Mouse (Mus musculus): Measurements from ENCODE around the gene Ctnnbip1. TPM values are rescaled to one million over a fixed set of nuclear protein-coding genes. Genes with fewer than 3 reads are reported as not detected.
"Not testable (repeated sequence)": the region's sequence is repeated elsewhere in the genome, so short reads cannot be mapped to it uniquely, and the experiment has no call there.

The Ctnnbip1 gene
- polyA plus RNA-seq, 1 experiment from 2014 or later, result 24.6 TPM

DNA sequence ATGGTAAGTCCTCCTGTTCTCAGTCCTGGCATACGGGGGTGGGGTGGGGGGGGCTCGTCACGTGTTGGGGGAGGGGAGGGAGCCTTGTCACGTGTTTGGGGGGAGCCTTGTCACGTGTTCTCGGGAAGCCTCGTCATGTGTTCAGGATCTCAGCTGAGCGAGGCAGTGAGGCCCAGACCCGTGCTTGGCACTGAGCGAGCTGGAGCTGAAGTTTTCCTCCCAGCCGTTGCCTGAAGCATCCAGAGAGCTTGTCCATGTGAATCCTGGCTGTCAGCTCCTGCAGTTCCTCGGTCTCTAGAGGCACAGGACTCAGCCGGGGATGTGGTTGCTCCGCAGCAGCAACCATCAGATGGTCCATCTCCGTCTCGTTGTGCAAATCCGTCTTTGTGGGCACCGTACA is 88.0 kb downstream of the Ctnnbip1 start:
- H3K9me3 ChIP-seq (ENCODE audit: control insufficient read depth, low read length), result no peaks in the 10 kb centered on the region
- H3K36me3 ChIP-seq (ENCODE audit: control insufficient read depth, insufficient read depth, low read length), result no peaks in the 10 kb centered on the region
- H3K27me3 ChIP-seq (replicated peaks; ENCODE audit: control insufficient read depth, insufficient read depth, low read length), result no peaks in the 10 kb centered on the region
- WGBS, result 79% methylated on average over 18 of the region's 18 CpGs
- no peak overlapping the region for H3K4me3 ChIP-seq (ENCODE audit: low read depth, low read length)
- H3K27ac ChIP-seq (ENCODE audit: low read depth, low read length), result no peak overlapping the region
- no peak overlapping the region for H3K9ac ChIP-seq (ENCODE audit: low read depth, low read length)
- ATAC-seq (replicated peaks; ENCODE audit: low FRiP score), result no peak
- H3K4me2 ChIP-seq, result no peak overlapping the region
- no peak for DNase-seq (ENCODE audit: low spot score)
- H3K4me1 ChIP-seq (replicated peaks; ENCODE audit: control insufficient read depth, insufficient read depth, low read length), result peaks cover 9% of the 10 kb centered on the region; the same call in 1 of the 2 replicates

DNA sequence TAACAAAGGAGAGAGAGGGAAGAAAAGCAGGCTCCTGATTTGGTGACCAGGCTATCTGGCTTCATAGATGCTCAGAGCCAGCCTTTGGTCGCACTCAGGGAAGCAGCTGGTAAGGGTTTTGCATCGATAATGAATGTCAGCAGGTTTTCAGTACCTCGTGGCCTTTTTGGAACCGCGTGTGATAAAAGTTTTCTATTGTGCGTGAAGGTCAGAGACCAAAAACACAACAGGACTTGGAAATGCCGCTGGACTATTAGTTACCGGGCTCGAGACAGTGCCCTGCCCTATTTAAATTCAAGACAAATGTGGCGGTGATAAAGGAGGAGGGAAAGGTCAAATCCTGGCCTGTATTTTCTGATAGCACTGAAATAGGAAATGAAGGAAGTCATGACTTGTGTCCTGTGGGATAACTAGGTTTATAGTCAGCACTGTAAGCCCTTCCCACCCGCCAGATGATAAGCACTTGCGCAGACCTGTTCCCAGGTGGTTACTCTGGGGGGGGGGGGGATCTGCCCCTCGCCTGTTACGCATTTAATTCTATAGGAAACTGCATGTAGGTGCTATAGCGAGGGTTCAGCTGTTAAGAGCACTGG is 88.8 kb downstream of the Ctnnbip1 start:
- Histone ChIP-seq H3K36me3 (ENCODE audit: control insufficient read depth, insufficient read depth, low read length) (no peaks in the 10 kb centered on the region), H3K27ac (ENCODE audit: low read depth, low read length) (no peak overlapping the region), H3K4me2 (no peak overlapping the region), H3K4me1 (replicated peaks; ENCODE audit: control insufficient read depth, insufficient read depth, low read length) (peaks cover 9% of the 10 kb centered on the region; the same call in 1 of the 2 replicates), H3K9ac (ENCODE audit: low read depth, low read length) (no peak overlapping the region), H3K27me3 (replicated peaks; ENCODE audit: control insufficient read depth, insufficient read depth, low read length) (no peaks in the 10 kb centered on the region), H3K9me3 (ENCODE audit: control insufficient read depth, low read length) (no peaks in the 10 kb centered on the region), H3K4me3 (ENCODE audit: low read depth, low read length) (no peak overlapping the region)
- DNase-seq (ENCODE audit: low spot score) (no peak), ATAC-seq (replicated peaks; ENCODE audit: low FRiP score) (no peak)
- 34% methylated on average over 15 of the region's 15 CpGs for WGBS

DNA sequence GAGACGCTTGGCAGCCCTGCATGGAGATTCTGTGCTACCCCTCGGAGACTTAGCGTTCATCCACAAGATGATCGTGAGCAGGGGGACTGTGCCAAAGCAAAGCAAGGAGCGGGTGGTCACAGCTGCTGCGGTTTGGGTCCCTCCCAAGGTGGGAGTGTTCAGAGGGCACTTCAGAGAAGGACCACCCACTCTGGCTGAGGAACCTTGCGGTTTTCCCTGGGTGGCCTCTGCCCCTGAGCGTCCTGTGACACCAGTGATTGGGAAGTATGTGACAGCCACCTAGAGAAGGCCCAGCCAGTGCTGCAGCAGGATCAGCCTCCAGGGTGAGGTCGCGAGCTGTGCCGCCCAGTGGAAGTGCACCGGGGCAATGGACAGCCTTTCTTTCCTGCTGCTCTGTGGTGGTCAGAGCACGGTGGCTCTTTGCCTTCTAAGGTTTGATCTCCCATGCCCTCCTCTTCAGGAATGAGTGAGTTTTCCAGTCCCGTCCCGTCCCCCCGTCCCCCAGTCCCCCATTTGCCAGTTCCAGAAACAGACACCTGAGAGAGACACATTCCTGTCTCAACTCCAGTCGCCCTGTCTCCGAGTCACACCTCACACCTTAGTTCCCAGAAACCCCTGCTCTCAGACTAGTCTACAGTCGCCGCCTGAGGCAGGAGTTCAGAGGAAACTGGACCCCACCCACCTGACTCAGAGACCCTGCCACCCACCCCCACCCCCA is 89.7 kb downstream of the Ctnnbip1 start:
- peaks cover 9% of the 10 kb centered on the region; the same call in 1 of the 2 replicates for H3K4me1 ChIP-seq (replicated peaks; ENCODE audit: control insufficient read depth, insufficient read depth, low read length)
- 47% methylated on average over 20 of the region's 20 CpGs for WGBS
- no peak overlapping the region for H3K4me3 ChIP-seq (ENCODE audit: low read depth, low read length)
- H3K4me2 ChIP-seq, result peak overlapping the region; percentile 21; the same call in 1 of the 2 replicates
- H3K27me3 ChIP-seq (replicated peaks; ENCODE audit: control insufficient read depth, insufficient read depth, low read length), result no peaks in the 10 kb centered on the region
- DNase-seq (ENCODE audit: low spot score) (no peak), ATAC-seq (replicated peaks; ENCODE audit: low FRiP score) (no peak)
- no peak overlapping the region for H3K27ac ChIP-seq (ENCODE audit: low read depth, low read length)
- H3K9ac ChIP-seq (ENCODE audit: low read depth, low read length), result no peak overlapping the region
- no peaks in the 10 kb centered on the region for H3K9me3 ChIP-seq (ENCODE audit: control insufficient read depth, low read length)
- H3K36me3 ChIP-seq (ENCODE audit: control insufficient read depth, insufficient read depth, low read length), result no peaks in the 10 kb centered on the region

GRCm38 (mm10) chr4:149608309-149608638 is 90.2 kb downstream of the Ctnnbip1 start:
- Histone ChIP-seq H3K4me3 (ENCODE audit: low read depth, low read length) (no peak overlapping the region), H3K4me1 (replicated peaks; ENCODE audit: control insufficient read depth, insufficient read depth, low read length) (peaks cover 9% of the 10 kb centered on the region; the same call in 1 of the 2 replicates), H3K36me3 (ENCODE audit: control insufficient read depth, insufficient read depth, low read length) (no peaks in the 10 kb centered on the region), H3K27me3 (replicated peaks; ENCODE audit: control insufficient read depth, insufficient read depth, low read length) (no peaks in the 10 kb centered on the region), H3K27ac (ENCODE audit: low read depth, low read length) (no peak overlapping the region), H3K9me3 (ENCODE audit: control insufficient read depth, low read length) (no peaks in the 10 kb centered on the region), H3K4me2 (no peak overlapping the region), H3K9ac (ENCODE audit: low read depth, low read length) (no peak overlapping the region)
- no peak for DNase-seq (ENCODE audit: low spot score)
- ATAC-seq (replicated peaks; ENCODE audit: low FRiP score), result no peak
- WGBS, result 76% methylated on average over 6 of the region's 6 CpGs

GRCm38 (mm10) chr4:149609256-149610025 is 91.4 kb downstream of the Ctnnbip1 start:
- Histone ChIP-seq H3K36me3 (ENCODE audit: control insufficient read depth, insufficient read depth, low read length) (no peaks in the 10 kb centered on the region), H3K4me1 (replicated peaks; ENCODE audit: control insufficient read depth, insufficient read depth, low read length) (peaks cover 9% of the 10 kb centered on the region; the same call in 1 of the 2 replicates), H3K27ac (ENCODE audit: low read depth, low read length) (no peak overlapping the region), H3K9me3 (ENCODE audit: control insufficient read depth, low read length) (no peaks in the 10 kb centered on the region), H3K9ac (ENCODE audit: low read depth, low read length) (no peak overlapping the region), H3K4me3 (ENCODE audit: low read depth, low read length) (no peak overlapping the region), H3K4me2 (no peak overlapping the region), H3K27me3 (replicated peaks; ENCODE audit: control insufficient read depth, insufficient read depth, low read length) (no peaks in the 10 kb centered on the region)
- DNase-seq (ENCODE audit: low spot score) (no peak), ATAC-seq (replicated peaks; ENCODE audit: low FRiP score) (no peak)
- 71% methylated on average over 8 of the region's 8 CpGs for WGBS

GRCm38 (mm10) chr4:149611376-149612044 is 93.5 kb downstream of the Ctnnbip1 start:
- H3K4me2 ChIP-seq, result no peak overlapping the region
- ATAC-seq (replicated peaks; ENCODE audit: low FRiP score), result no peak
- WGBS, result 49% methylated on average over 10 of the region's 10 CpGs
- H3K4me3 ChIP-seq (ENCODE audit: low read depth, low read length), result no peak overlapping the region
- H3K27ac ChIP-seq (ENCODE audit: low read depth, low read length), result no peak overlapping the region
- H3K4me1 ChIP-seq (replicated peaks; ENCODE audit: control insufficient read depth, insufficient read depth, low read length), result peaks cover 9% of the 10 kb centered on the region; the same call in 1 of the 2 replicates
- no peaks in the 10 kb centered on the region for H3K27me3 ChIP-seq (replicated peaks; ENCODE audit: control insufficient read depth, insufficient read depth, low read length)
- H3K9ac ChIP-seq (ENCODE audit: low read depth, low read length), result no peak overlapping the region
- no peaks in the 10 kb centered on the region for H3K9me3 ChIP-seq (ENCODE audit: control insufficient read depth, low read length)
- DNase-seq (ENCODE audit: low spot score), result no peak
- no peaks in the 10 kb centered on the region for H3K36me3 ChIP-seq (ENCODE audit: control insufficient read depth, insufficient read depth, low read length)

DNA sequence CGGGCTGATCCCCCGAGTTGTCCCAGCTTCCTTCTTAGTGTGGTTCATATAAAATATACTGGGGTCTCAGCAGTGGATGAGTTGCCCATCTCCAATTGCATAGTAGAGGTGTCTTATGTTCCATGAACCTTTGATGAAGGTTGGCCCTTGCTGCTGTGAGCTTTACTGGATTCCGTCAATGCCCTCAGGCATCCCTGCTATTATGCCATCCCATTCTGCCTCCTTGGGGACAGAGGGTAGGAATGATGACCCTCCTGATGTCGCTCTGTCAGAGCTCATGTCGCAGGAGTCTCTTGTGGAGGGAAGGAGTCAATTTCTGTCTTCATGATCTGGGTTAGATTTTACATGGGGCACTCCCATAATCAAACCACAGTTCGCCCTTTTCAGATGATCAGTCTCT is 95.5 kb downstream of the Ctnnbip1 start:
- not testable (repeated sequence) for H3K36me3 ChIP-seq (ENCODE audit: control insufficient read depth, insufficient read depth, low read length); H3K9ac ChIP-seq (ENCODE audit: low read depth, low read length); DNase-seq (ENCODE audit: low spot score); H3K27me3 ChIP-seq (replicated peaks; ENCODE audit: control insufficient read depth, insufficient read depth, low read length); H3K4me2 ChIP-seq; H3K4me1 ChIP-seq (replicated peaks; ENCODE audit: control insufficient read depth, insufficient read depth, low read length); H3K4me3 ChIP-seq (ENCODE audit: low read depth, low read length); H3K9me3 ChIP-seq (ENCODE audit: control insufficient read depth, low read length); H3K27ac ChIP-seq (ENCODE audit: low read depth, low read length)
- WGBS, result 71% methylated on average over 6 of the region's 6 CpGs
- ATAC-seq (replicated peaks; ENCODE audit: low FRiP score), result peak; percentile 43; the same call in 1 of the 2 replicates

- H3K9me3 ChIP-seq (ENCODE audit: control insufficient read depth, low read length), result no peaks in the 10 kb centered on the region
- DNase-seq (ENCODE audit: low spot score) (no peak), ATAC-seq (replicated peaks; ENCODE audit: low FRiP score) (no peak)
- no peak overlapping the region for H3K9ac ChIP-seq (ENCODE audit: low read depth, low read length)
- H3K4me2 ChIP-seq, result no peak overlapping the region
- WGBS, result 96% methylated on average over 3 of the region's 3 CpGs
- no peaks in the 10 kb centered on the region for H3K36me3 ChIP-seq (ENCODE audit: control insufficient read depth, insufficient read depth, low read length)
- no peaks in the 10 kb centered on the region for H3K27me3 ChIP-seq (replicated peaks; ENCODE audit: control insufficient read depth, insufficient read depth, low read length)
- H3K4me3 ChIP-seq (ENCODE audit: low read depth, low read length), result no peak overlapping the region
- H3K27ac ChIP-seq (ENCODE audit: low read depth, low read length), result no peak overlapping the region
- no peaks in the 10 kb centered on the region for H3K4me1 ChIP-seq (replicated peaks; ENCODE audit: control insufficient read depth, insufficient read depth, low read length)
Measured at GRCm38 (mm10) chr4:149614869-149615268, 96.8 kb downstream of the Ctnnbip1 start.

All from liver, embryonic 11.5 days (tissue).